In genomic region chr7:88959332-88960124, GRCm38 (mm10) we compare ENCODE assay signal across 15 mouse cellular contexts.
"Had no signal": no experiment of that assay in that cellular context is flagged by ENCODE, and none has a peak within 500 bp of the region (broad histone marks: within the 10 kb centered on the region; RNA-seq: fewer than 3 reads in every experiment).

No protein-coding gene starts in this region.

- H3K9ac ChIP-seq: limb, embryonic 12.5 days; liver, embryonic 12.5 days had no signal

- H3K27ac ChIP-seq: kidney, postnatal 0 days; limb, embryonic 12.5 days; liver, embryonic 12.5 days; midbrain, embryonic 10.5 days had no signal

- H3K9me3 ChIP-seq: limb, embryonic 12.5 days; liver, embryonic 12.5 days; midbrain, embryonic 10.5 days had no signal

- H3K4me3 ChIP-seq: limb, embryonic 12.5 days; liver, embryonic 12.5 days; midbrain, embryonic 10.5 days had no signal

- ATAC-seq: hindbrain, embryonic 16.5 days; inflammation-experienced regulatory T-cells, adult 6 months; intestine, postnatal 0 days; liver, embryonic 12.5 days; midbrain, embryonic 16.5 days had no signal

- H3K4me1 ChIP-seq: liver, embryonic 12.5 days had no signal

- H3K36me3 ChIP-seq: limb, embryonic 12.5 days; liver, embryonic 12.5 days; midbrain, embryonic 10.5 days had no signal

- H3K4me2 ChIP-seq: limb, embryonic 12.5 days; liver, embryonic 12.5 days had no signal

- DNase-seq: kidney, adult 8-10 months; kidney, postnatal 36 days; layer of hippocampus, adult 9-11 months; layer of hippocampus, postnatal 36 days; right cerebral cortex, postnatal 14 days; thymus, adult 18-20 months; thymus, postnatal 14 days had no signal

- H3K27me3 ChIP-seq: limb, embryonic 12.5 days; liver, embryonic 12.5 days had no signal
